Mouse (Mus musculus) left cerebral cortex, postnatal 36 days (tissue): ENCODE data around the gene Map1lc3b. TPM values are rescaled to one million over a fixed set of nuclear protein-coding genes. Genes with fewer than 3 reads are reported as not detected.

Experiments
- DNase-seq, 2 experiments: peaks; one replicate each; pipeline ENCODE4 v3.0.0; 2021 to 2022; ENCODE audit warnings: low spot score in 2 of 2, mixed read lengths in 1 of 2
- intact Hi-C: fragments of 180-260 bp; cut with DNase I; formaldehyde crosslinking; loops from one replicate; pipeline ENCODE4 v1.15.1; 2025
- total RNA-seq, 2 experiments: library from RNA; stranded (reverse); gene quantifications; 2 replicates each; pipeline ENCODE4 v1.2.3; 2021

The Map1lc3b gene
- 100 to 1,000 TPM; 167 to 190 TPM for total RNA-seq

- DNase-seq, result peak; percentile 94 to 98
- intact Hi-C loops, result no loop called here
Observed at GRCm38 (mm10) chr8:121590203-121591177, at the start of gene Map1lc3b. Gene Map1lc3b (plus strand): TSS chr8:121590361.

- DNase-seq, result no peak
- intact Hi-C loops, result no loop called here
Observed at GRCm38 (mm10) chr8:121541862-121542261, 48.3 kb upstream of the Map1lc3b start.

GRCm38 (mm10) chr8:121542901-121543300 is 47.3 kb upstream of the Map1lc3b start:
- no peak for DNase-seq
- intact Hi-C loops, result no loop called here

- no peak for DNase-seq
- intact Hi-C loops, result no loop called here
Observed at GRCm38 (mm10) chr8:121544276-121544785, 45.8 kb upstream of the Map1lc3b start, which contains the start of gene 1700018B08Rik. Gene 1700018B08Rik (minus strand): TSS chr8:121544320.

- no peak for DNase-seq
- intact Hi-C loops, result loop anchor here (5.0 kb wide), 2 partner anchors 52 to 142 kb away; no protein-coding TSS in a partner anchor
Observed at GRCm38 (mm10) chr8:121544936-121545335, 45.2 kb upstream of the Map1lc3b start.

- intact Hi-C loops, result loop anchor here (5.0 kb wide), 2 partner anchors 50 to 140 kb away; no protein-coding TSS in a partner anchor
Observed at GRCm38 (mm10) chr8:121547132-121547531, 43.0 kb upstream of the Map1lc3b start.

GRCm38 (mm10) chr8:121550056-121550455 is 40.1 kb upstream of the Map1lc3b start:
- intact Hi-C loops, result no loop called here
- DNase-seq, result no peak

More at GRCm38 (mm10) chr8:121547132-121547531, 43.0 kb upstream of the Map1lc3b start:
- peak in 1 of 2 experiments; percentile 70 for DNase-seq

GRCm38 (mm10) chr8:121551065-121551985 is 38.8 kb upstream of the Map1lc3b start:
- no peak for DNase-seq
- intact Hi-C loops, result no loop called here

GRCm38 (mm10) chr8:121552506-121552905 is 37.7 kb upstream of the Map1lc3b start:
- intact Hi-C loops, result no loop called here
- no peak for DNase-seq

GRCm38 (mm10) chr8:121553831-121554475 is 36.2 kb upstream of the Map1lc3b start:
- intact Hi-C loops, result no loop called here
- DNase-seq, result no peak

- no peak for DNase-seq
Observed at GRCm38 (mm10) chr8:121557746-121558145, 32.4 kb upstream of the Map1lc3b start.

GRCm38 (mm10) chr8:121558538-121558937 is 31.6 kb upstream of the Map1lc3b start:
- intact Hi-C loops, result no loop called here
- no peak for DNase-seq

More at GRCm38 (mm10) chr8:121557746-121558145, 32.4 kb upstream of the Map1lc3b start:
- intact Hi-C loops, result no loop called here

GRCm38 (mm10) chr8:121559801-121560200 is 30.4 kb upstream of the Map1lc3b start:
- intact Hi-C loops, result no loop called here
- no peak for DNase-seq

GRCm38 (mm10) chr8:121560432-121561100 is 29.6 kb upstream of the Map1lc3b start:
- intact Hi-C loops, result no loop called here
- no peak for DNase-seq

- intact Hi-C loops, result no loop called here
- no peak for DNase-seq
Observed at GRCm38 (mm10) chr8:121561636-121562345, 28.4 kb upstream of the Map1lc3b start.

GRCm38 (mm10) chr8:121562941-121563351 is 27.2 kb upstream of the Map1lc3b start:
- intact Hi-C loops, result no loop called here
- peak in 1 of 2 experiments; percentile 35 for DNase-seq

GRCm38 (mm10) chr8:121563701-121564100 is 26.5 kb upstream of the Map1lc3b start:
- intact Hi-C loops, result no loop called here
- DNase-seq, result no peak

GRCm38 (mm10) chr8:121568321-121568720 is 21.8 kb upstream of the Map1lc3b start:
- no peak for DNase-seq
- intact Hi-C loops, result no loop called here
